Mouse (Mus musculus) liver, embryonic 16.5 days (tissue): Measurements from ENCODE around the gene Aurka. TPM values are rescaled to one million over a fixed set of nuclear protein-coding genes. Genes with fewer than 3 reads are reported as not detected.

Experiments
- ATAC-seq: fragments of 200-750 bp; cut with Nextera tagmentation; 2 replicates; pipeline ENCODE4 v1.8.0; 2017; ENCODE audit warnings: low read depth, mild to moderate bottlenecking, moderate number of reproducible peaks, moderate library complexity
- H3K27ac ChIP-seq: fragments of 300-500 bp; sonication (generic); 2 replicates; pipeline ENCODE4 v1.5.1; 2014; ENCODE audit warnings: mild to moderate bottlenecking, low read length
- H3K27me3 ChIP-seq: fragments of 300-500 bp; sonication (generic); 2 replicates; pipeline ENCODE4 v1.6.1; 2014; ENCODE audit warnings: low read depth, low read length, mixed read lengths; ENCODE audit not compliant: control insufficient read depth, insufficient read depth
- H3K36me3 ChIP-seq: fragments of 300-500 bp; sonication (generic); 2 replicates; pipeline ENCODE4 v1.6.1; 2014; ENCODE audit warnings: mild to moderate bottlenecking; ENCODE audit not compliant: control insufficient read depth, insufficient read depth
- H3K4me1 ChIP-seq: fragments of 300-500 bp; sonication (generic); 2 replicates; pipeline ENCODE4 v1.6.1; 2014; ENCODE audit warnings: low read depth, low read length, mixed read lengths; ENCODE audit not compliant: control insufficient read depth
- H3K4me2 ChIP-seq: fragments of 300-500 bp; sonication (generic); 2 replicates; pipeline ENCODE4 v1.6.1; 2014; ENCODE audit warnings: low read depth, low read length, mixed read lengths
- H3K4me3 ChIP-seq: fragments of 300-500 bp; sonication (generic); 2 replicates; pipeline ENCODE4 v1.5.1; 2014; ENCODE audit warnings: low read depth, mild to moderate bottlenecking, low read length
- H3K9ac ChIP-seq: fragments of 300-500 bp; sonication (generic); 2 replicates; pipeline ENCODE4 v1.6.1; 2014; ENCODE audit warnings: low read depth, low read length
- H3K9me3 ChIP-seq: fragments of 300-500 bp; sonication (generic); replicated peaks from 2 replicates; pipeline ENCODE4 v1.6.1; 2016; ENCODE audit warnings: low read length; ENCODE audit not compliant: control insufficient read depth
- WGBS: fragments of 180-500 bp; shearing (Covaris S2); extraction: QIAGEN DNeasy Blood & Tissue Kit; methylation state at CpG from one replicate; pipeline ENCODE4 v1.1.7; 2014; ENCODE audit not compliant: insufficient replicate concordance; 5-methylcytosine and 5-hydroxymethylcytosine counted together
- polyA plus RNA-seq: library from polyadenylated mRNA; unstranded; fragments of >200 nt; fragmentation: Nextera tagmentation; extraction: Ambion mirVana; gene quantifications from 2 replicates; pipeline ENCODE4 v1.2.1, GENCODE M21; 2015

The Aurka gene
- polyA plus RNA-seq, 1 experiment from 2014 or later = 118 TPM

DNA sequence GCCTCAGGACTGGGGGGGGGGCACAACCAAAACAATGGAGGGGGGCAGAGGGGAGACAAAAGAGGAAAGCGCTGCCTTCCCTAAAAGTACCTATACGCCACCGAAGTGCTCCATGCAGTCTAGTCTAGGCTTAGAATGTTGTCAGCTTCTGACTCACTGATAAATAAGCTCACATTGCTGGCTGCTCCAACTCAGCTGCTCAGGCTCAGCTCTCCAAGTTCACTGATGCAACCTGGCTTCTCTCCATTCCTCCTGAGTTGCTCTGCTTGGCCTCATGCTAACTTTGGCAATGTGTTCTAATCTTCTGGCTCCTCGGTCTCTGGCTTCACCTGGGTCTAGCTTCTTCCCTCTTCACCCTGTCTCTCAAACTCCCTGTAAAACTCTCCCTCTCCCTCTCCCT, 6.2 kb upstream of the Aurka start:
- peaks cover 76% of the 10 kb centered on the region for H3K36me3 ChIP-seq
- peaks cover 6% of the 10 kb centered on the region for H3K4me1 ChIP-seq
- ATAC-seq = no peak
- 89% methylated on average over 4 of the region's 4 CpGs for WGBS
- H3K27me3 ChIP-seq = no peaks in the 10 kb centered on the region
- H3K9me3 ChIP-seq = no peaks in the 10 kb centered on the region
- no peak overlapping the region for H3K9ac ChIP-seq
- no peak overlapping the region for H3K27ac ChIP-seq
- H3K4me3 ChIP-seq = no peak overlapping the region
- no peak overlapping the region for H3K4me2 ChIP-seq

DNA sequence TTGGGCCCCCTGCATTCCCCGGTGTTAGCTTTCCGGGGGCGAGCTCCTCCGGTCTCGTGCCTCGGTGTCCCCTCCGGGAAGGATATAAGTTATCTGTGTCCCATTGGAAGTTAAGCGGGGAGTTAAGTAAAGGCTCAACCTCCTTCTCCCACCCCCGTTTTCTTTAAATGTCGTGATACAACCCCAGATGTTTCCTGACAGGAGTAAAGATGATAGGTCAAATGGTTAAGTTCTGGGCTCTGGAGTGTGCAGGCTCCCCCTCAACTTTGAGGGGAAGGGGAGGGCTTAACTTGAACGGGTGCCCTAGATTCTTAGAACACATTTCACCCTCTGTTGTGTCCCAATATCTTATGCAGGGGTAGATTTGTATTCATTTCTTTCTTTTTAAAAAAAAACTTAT, 923 bp upstream of the Aurka start:
- Histone ChIP-seq H3K9ac (peak overlapping the region; percentile 94), H3K27ac (peak overlapping the region; percentile 84; the same call in 1 of the 2 replicates), H3K9me3 (no peaks in the 10 kb centered on the region), H3K4me3 (peak overlapping the region; percentile 91), H3K27me3 (no peaks in the 10 kb centered on the region), H3K36me3 (peaks cover 48% of the 10 kb centered on the region), H3K4me2 (peak overlapping the region; percentile 73), H3K4me1 (peaks cover 35% of the 10 kb centered on the region)
- no peak for ATAC-seq
- 0% methylated on average over 11 of the region's 11 CpGs for WGBS

DNA sequence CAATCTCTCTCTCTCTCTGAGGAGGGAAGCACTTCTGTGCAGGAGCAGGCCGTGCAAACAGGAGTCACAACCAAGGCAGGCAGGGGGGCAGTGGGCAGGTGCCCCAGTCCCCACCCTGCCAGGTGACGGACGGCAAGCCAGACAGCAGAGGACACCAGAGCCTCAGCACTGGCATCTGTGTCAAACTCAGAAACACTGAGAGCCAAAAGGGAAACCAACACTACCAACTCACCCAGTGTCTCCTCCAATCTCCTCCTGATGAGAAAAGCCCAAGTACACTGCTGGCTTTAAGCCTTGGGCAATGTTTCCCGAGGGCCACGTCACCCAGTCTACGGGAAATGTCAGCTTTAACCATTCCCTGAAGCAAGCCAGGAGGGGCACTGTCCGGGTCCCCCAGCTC, 7.2 kb downstream of the Aurka start:
- Histone ChIP-seq H3K4me1 (peaks cover 24% of the 10 kb centered on the region), H3K36me3 (peaks cover 99% of the 10 kb centered on the region), H3K4me3 (no peak overlapping the region), H3K27me3 (no peaks in the 10 kb centered on the region), H3K4me2 (no peak overlapping the region), H3K27ac (no peak overlapping the region), H3K9me3 (no peaks in the 10 kb centered on the region), H3K9ac (no peak overlapping the region)
- 89% methylated on average over 7 of the region's 7 CpGs for WGBS
- no peak for ATAC-seq

DNA sequence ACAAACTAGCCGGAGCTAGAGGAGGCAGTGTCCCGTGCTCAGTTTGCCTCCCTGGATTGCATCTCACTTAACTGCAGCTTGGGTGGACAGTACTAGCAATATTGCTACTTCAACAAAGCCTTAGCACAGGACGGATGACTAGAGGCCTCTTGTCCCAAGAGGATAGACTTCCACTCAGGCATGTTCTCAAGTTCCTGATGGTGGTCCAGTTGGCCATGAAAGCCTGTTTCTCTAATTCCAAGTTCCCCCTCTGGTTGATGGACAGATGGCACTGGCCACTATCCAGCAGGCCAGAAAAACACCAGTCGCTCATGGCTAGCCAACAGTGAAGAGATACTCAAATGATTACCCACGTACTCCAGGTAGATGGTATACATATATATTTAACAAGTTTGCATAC, 14.5 kb downstream of the Aurka start:
- Histone ChIP-seq H3K9me3 (no peaks in the 10 kb centered on the region), H3K27me3 (no peaks in the 10 kb centered on the region), H3K27ac (no peak overlapping the region; the same call in 1 of the 2 replicates), H3K4me3 (no peak overlapping the region), H3K4me2 (no peak overlapping the region), H3K36me3 (peaks cover 93% of the 10 kb centered on the region), H3K4me1 (peaks cover 9% of the 10 kb centered on the region), H3K9ac (no peak overlapping the region)
- no peak for ATAC-seq
- WGBS = 92% methylated on average over 5 of the region's 5 CpGs

DNA sequence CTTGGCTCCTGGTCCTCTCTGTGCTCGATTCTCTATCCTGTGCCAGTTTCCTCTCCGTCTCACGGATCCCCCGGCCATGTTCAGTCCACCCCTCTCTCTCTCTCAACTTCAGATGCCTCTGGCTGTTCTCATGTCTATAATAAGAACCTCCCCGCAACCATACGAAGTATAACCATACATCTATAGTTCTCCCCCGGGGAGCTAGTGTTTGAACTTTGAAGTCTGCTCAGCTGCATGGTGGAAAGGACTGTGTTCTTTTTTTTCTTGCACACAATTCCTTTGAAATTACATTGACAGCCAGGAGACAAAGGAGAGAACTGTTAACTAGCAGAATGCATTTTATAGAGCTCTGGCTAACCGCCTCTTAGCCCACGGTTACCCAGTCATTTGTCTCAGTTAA, 15.6 kb downstream of the Aurka start:
- Histone ChIP-seq H3K27ac (no peak overlapping the region), H3K36me3 (peaks cover 94% of the 10 kb centered on the region), H3K4me2 (no peak overlapping the region), H3K9ac (no peak overlapping the region), H3K27me3 (no peaks in the 10 kb centered on the region), H3K9me3 (no peaks in the 10 kb centered on the region), H3K4me3 (no peak overlapping the region), H3K4me1 (peaks cover 20% of the 10 kb centered on the region)
- ATAC-seq = no peak
- 90% methylated on average over 9 of the region's 9 CpGs for WGBS

DNA sequence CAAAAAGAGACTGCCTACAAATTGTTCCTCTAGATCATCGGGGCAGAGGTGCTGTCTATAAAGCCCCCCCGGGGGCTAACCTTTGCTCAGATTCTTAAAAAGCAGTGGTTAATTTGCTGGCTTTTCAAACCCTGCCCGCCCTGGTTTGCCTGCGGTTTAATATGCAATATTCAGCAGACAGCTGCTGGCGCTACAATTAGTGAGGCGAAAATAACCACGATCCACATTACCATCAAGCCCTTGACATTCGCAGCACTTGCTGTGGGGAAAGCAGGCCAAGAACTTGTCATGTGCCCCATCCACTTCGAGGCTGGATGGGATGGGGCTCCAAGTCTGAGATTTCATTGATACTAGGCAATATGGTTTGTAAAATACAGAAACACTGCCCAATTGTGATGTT, 17.1 kb downstream of the Aurka start:
- ATAC-seq = no peak
- Histone ChIP-seq H3K4me1 (peaks cover 35% of the 10 kb centered on the region), H3K4me3 (no peak overlapping the region), H3K4me2 (no peak overlapping the region), H3K27ac (no peak overlapping the region), H3K27me3 (no peaks in the 10 kb centered on the region), H3K9me3 (no peaks in the 10 kb centered on the region), H3K36me3 (peaks cover 86% of the 10 kb centered on the region), H3K9ac (no peak overlapping the region)
- 90% methylated on average over 9 of the region's 9 CpGs for WGBS

DNA sequence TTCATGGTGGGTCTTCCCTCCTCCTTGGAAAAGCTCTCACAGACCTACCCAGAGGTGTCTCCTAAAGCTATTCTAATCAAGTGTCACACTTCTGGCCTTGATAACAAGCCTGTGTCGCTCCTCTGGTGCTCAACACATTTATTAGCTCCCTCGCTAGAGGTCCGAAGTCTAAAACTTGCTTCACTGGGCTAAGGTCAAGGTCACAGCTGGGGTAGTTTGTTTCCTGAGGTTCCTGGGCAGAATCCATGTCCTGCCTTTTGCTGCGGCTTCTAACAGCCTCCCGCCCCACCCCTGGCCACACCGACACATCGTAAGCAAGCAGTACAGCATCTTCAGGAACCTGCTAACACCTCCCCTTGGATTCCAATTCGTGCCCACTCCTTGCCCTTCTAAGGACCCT, 19.6 kb downstream of the Aurka start:
- WGBS = 65% methylated on average over 8 of the region's 8 CpGs
- Histone ChIP-seq H3K4me3 (peak overlapping the region; percentile 98), H3K27me3 (no peaks in the 10 kb centered on the region), H3K9me3 (no peaks in the 10 kb centered on the region), H3K36me3 (peaks cover 61% of the 10 kb centered on the region), H3K27ac (peak overlapping the region; percentile 98), H3K9ac (peak overlapping the region; percentile 26; the same call in 1 of the 2 replicates), H3K4me2 (peak overlapping the region; percentile 76), H3K4me1 (peaks cover 45% of the 10 kb centered on the region)
- ATAC-seq = no peak

DNA sequence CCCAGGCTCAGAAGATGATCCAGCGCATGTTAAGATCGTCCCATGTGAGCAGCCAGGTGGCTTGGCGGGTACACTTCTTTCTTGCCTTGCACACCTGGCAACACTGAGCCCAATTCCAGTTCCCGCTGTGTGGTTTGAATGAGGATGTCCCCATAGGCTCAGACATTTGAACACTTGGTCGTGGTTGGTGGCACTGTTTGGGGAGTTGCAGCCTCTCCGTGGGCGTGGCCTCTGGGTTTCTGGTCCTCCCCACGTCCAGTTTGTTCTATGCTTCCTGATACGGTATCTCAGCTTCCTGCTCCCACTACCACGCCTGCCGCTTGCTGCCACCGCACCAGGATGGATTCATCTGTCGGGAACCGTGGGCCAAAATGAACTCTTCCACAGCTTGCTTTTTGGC, 20.6 kb downstream of the Aurka start:
- Histone ChIP-seq H3K27me3 (no peaks in the 10 kb centered on the region), H3K9ac (peak overlapping the region; percentile 35; the same call in 1 of the 2 replicates), H3K27ac (peak overlapping the region; percentile 98), H3K36me3 (peaks cover 51% of the 10 kb centered on the region), H3K4me2 (peak overlapping the region; percentile 76), H3K4me3 (peak overlapping the region; percentile 98), H3K9me3 (no peaks in the 10 kb centered on the region), H3K4me1 (peaks cover 48% of the 10 kb centered on the region)
- WGBS = 59% methylated on average over 14 of the region's 14 CpGs
- no peak for ATAC-seq

DNA sequence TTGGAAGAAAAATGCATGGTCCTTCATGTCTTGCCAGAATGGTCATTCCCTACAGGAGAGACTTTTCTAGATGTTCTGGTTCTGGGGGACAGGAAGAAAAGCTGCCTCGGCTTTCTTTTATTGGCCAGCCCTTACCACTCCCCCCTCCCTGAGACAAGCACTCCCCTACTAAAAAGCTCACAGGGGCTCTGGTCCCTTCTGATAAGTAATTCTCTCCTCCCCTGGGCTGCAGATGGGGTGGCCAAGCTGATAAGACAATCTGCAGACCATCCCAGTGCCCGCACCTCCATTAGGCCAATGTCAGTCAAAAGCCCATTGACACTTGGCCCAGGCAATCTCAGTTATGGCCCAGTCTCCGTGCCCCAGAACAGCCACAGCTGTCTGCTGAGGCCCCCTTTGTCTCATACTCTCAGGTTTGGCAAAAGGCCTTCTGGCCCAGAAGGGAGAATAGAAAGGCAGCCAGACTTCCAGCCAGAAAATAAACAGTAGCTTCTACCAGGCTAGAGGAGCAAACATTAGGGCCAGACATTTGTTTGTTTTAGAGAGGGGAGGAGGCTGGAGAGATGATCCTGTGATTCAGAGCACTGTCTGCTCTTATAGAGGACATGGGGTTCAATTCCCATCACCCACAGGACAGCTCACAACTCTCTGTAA, 21.9 kb downstream of the Aurka start:
- 9% methylated on average over 3 of the region's 3 CpGs for WGBS
- Histone ChIP-seq H3K27ac (peak overlapping the region; percentile 98), H3K4me1 (peaks cover 53% of the 10 kb centered on the region), H3K9ac (peak overlapping the region; percentile 99), H3K9me3 (no peaks in the 10 kb centered on the region), H3K27me3 (no peaks in the 10 kb centered on the region), H3K4me2 (peak overlapping the region; percentile 76), H3K4me3 (peak overlapping the region; percentile 98), H3K36me3 (peaks cover 38% of the 10 kb centered on the region)
- peak; percentile 73 for ATAC-seq
